Mouse (Mus musculus) bone marrow macrophage, adult 2 months (primary cell): Measurements from ENCODE around the gene F2r.

Experiments
- CTCF ChIP-seq: IDR thresholded peaks from 2 replicates; pipeline ENCODE4 v1.5.1; 2012; ENCODE audit warnings: low read depth, mild to moderate bottlenecking, low read length, moderate library complexity
- POLR2A ChIP-seq: IDR thresholded peaks from 2 replicates; pipeline ENCODE4 v1.6.1; 2012; ENCODE audit warnings: mild to moderate bottlenecking, low read depth, low read length, borderline replicate concordance

- TF ChIP-seq POLR2A (no peak), CTCF (no peak)
Observed at GRCm38 (mm10) chr13:95597578-95597977, 20.7 kb downstream of the F2r start.
